In the genomic region with DNA sequence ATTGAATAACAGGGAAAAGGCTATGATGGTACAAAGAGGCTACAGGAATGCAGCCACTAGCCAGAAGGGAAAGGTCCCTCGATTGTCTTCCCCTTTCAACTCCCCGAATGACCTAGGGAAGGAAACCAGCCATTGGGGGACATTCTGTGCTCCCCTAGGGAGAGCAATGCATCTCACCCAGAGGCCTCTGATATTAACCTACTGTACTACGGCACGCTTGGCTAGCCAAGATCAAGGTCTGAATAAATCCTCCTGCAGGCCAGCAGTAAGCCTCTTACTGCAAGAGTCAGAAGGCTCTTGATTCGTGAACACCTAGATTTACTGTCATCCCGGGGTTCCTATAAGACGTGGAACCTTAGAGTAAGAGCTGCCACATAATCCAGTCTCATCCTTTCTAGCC, we compare ENCODE assay signal across 32 mouse cellular contexts. TPM values are rescaled to one million over a fixed set of nuclear protein-coding genes. Genes with fewer than 3 reads are reported as not detected.
DNase-seq lines count a peak whose midpoint lies in the region; ATAC-seq and TF ChIP-seq lines count a peak whose summit lies in the region.
"Had no signal": no experiment of that assay in that cellular context is flagged by ENCODE, and none has a peak within 500 bp of the region (broad histone marks: within the 10 kb centered on the region; RNA-seq: fewer than 3 reads in every experiment).

No protein-coding gene starts in this region.

- H3K27me3 ChIP-seq in kidney, adult 2 months (replicated peaks; ENCODE audit: control insufficient read depth, insufficient read depth, low read length): no peaks in the 10 kb centered on the region
- H3K27me3 ChIP-seq in liver, embryonic 13.5 days: no peaks in the 10 kb centered on the region
- H3K27me3 ChIP-seq: embryonic facial prominence, embryonic 15.5 days; forebrain, embryonic 12.5 days; heart, embryonic 13.5 days; limb, embryonic 12.5 days; liver, embryonic 12.5 days; midbrain, embryonic 12.5 days; neural tube, embryonic 12.5 days; stomach, embryonic 15.5 days had no signal

- DNase-seq in kidney, adult 2 months: peak; percentile 75
- no peak for DNase-seq in kidney, postnatal 4 days
- no peak for DNase-seq in liver, embryonic 13.5 days
- DNase-seq in liver: no peak
- DNase-seq in kidney, postnatal 14 days: peak; percentile 53
- peak; percentile 59 for DNase-seq in retina, postnatal 1 day
- DNase-seq: adrenal gland, adult 8-10 months; cerebellum, adult 8-10 months; cerebellum, postnatal 25 days; forebrain, postnatal 0 days; heart, postnatal 10 days; lung, adult 2 months; lung, postnatal 10 days; right cerebral cortex, postnatal 25 days; thymus, postnatal 25 days had no signal

- no peak overlapping the region for H3K4me3 ChIP-seq in kidney, adult 2 months (ENCODE audit: insufficient read depth, low read depth, low read length)
- no peak overlapping the region for H3K4me3 ChIP-seq in liver, embryonic 13.5 days (replicated peaks)
- H3K4me3 ChIP-seq: embryonic facial prominence, embryonic 10.5 days; embryonic facial prominence, embryonic 15.5 days; forebrain, embryonic 12.5 days; heart, embryonic 13.5 days; layer of hippocampus, adult 2 months; left cerebral cortex, adult 2 months; limb, embryonic 12.5 days; liver, embryonic 12.5 days; midbrain, embryonic 12.5 days; myocyte; neural tube, embryonic 12.5 days; stomach, embryonic 15.5 days had no signal

- WGBS in kidney, adult 2 months: 36% methylated on average over 7 of the region's 7 CpGs
- WGBS in liver, embryonic 13.5 days (ENCODE audit: insufficient replicate concordance): 75% methylated on average over 7 of the region's 7 CpGs

- no peak for TF ChIP-seq POLR2A in kidney, adult 2 months (IDR thresholded peaks at IDR 0.05; ENCODE audit: low read depth, low read length)

- H3K9me3 ChIP-seq in liver, embryonic 13.5 days (replicated peaks): no peaks in the 10 kb centered on the region
- H3K9me3 ChIP-seq: embryonic facial prominence, embryonic 10.5 days; embryonic facial prominence, embryonic 15.5 days; forebrain, embryonic 12.5 days; G1E; heart, embryonic 13.5 days; limb, embryonic 12.5 days; liver, embryonic 12.5 days; midbrain, embryonic 12.5 days; neural tube, embryonic 12.5 days; stomach, embryonic 15.5 days had no signal

- H3K36me3 ChIP-seq in kidney, adult 2 months (ENCODE audit: control insufficient read depth, insufficient read depth, low read length): peaks cover 1% of the 10 kb centered on the region; the same call in 1 of the 2 replicates
- H3K36me3 ChIP-seq in liver, embryonic 13.5 days: peaks cover 97% of the 10 kb centered on the region

- TF ChIP-seq CTCF in kidney, adult 2 months (conservative IDR thresholded peaks at IDR 0.05; ENCODE audit: insufficient read depth, insufficient read length, low read depth, low read length): no peak

- H3K4me1 ChIP-seq in kidney, adult 2 months (ENCODE audit: control insufficient read depth, insufficient read depth, low read length): peaks cover 14% of the 10 kb centered on the region
- peaks cover 28% of the 10 kb centered on the region for H3K4me1 ChIP-seq in liver, embryonic 13.5 days (replicated peaks)
- H3K4me1 ChIP-seq: embryonic facial prominence, embryonic 15.5 days; heart, embryonic 13.5 days; limb, embryonic 12.5 days; neural tube, embryonic 12.5 days; stomach, embryonic 15.5 days had no signal

- H3K4me2 ChIP-seq in liver, embryonic 13.5 days: no peak overlapping the region
- H3K4me2 ChIP-seq: embryonic facial prominence, embryonic 15.5 days; forebrain, embryonic 12.5 days; heart, embryonic 13.5 days; hindbrain, embryonic 14.5 days; limb, embryonic 12.5 days; midbrain, embryonic 12.5 days; neural tube, embryonic 12.5 days; stomach, embryonic 15.5 days had no signal

- no peak overlapping the region; the same call in 1 of the 2 replicates for H3K9ac ChIP-seq in liver, embryonic 13.5 days
- H3K9ac ChIP-seq: embryonic facial prominence, embryonic 15.5 days; forebrain, embryonic 12.5 days; forebrain, postnatal 0 days; heart, embryonic 13.5 days; hindbrain, embryonic 14.5 days; limb, embryonic 12.5 days; liver, embryonic 12.5 days; midbrain, embryonic 12.5 days; neural tube, embryonic 12.5 days; stomach, embryonic 15.5 days had no signal

- peak overlapping the region; percentile 46; the same call in 1 of the 2 replicates for H3K27ac ChIP-seq in kidney, adult 2 months (ENCODE audit: insufficient read depth, low read depth, low read length)
- peak overlapping the region; percentile 59 for H3K27ac ChIP-seq in liver, embryonic 13.5 days
- H3K27ac ChIP-seq: embryonic facial prominence, embryonic 10.5 days; embryonic facial prominence, embryonic 15.5 days; heart, embryonic 13.5 days; hindbrain, embryonic 14.5 days; layer of hippocampus, adult 2 months; left cerebral cortex, adult 2 months; limb, embryonic 12.5 days; liver, embryonic 12.5 days; neural tube, embryonic 12.5 days; stomach, embryonic 15.5 days had no signal

- ATAC-seq in liver, embryonic 13.5 days (ENCODE audit: low read depth): no peak
- no peak for ATAC-seq in granulocyte monocyte progenitor cell, adult 5-6 weeks (replicated peaks; ENCODE audit: poor library complexity, severe bottlenecking)
- ATAC-seq: forebrain, postnatal 0 days; intestine, postnatal 0 days had no signal

RNA-seq across cellular contexts. Expression of a gene that starts 27.1 kb away (rescaled TPM):
- 181 and 191 TPM in 2 replicates for polyA plus RNA-seq in kidney, adult 2 months (2012; rRNA removed)
- polyA plus RNA-seq in liver, embryonic 13.5 days (2015; fragmentation: Nextera tagmentation; extraction: Ambion mirVana): 86.2 and 108 TPM in 2 replicates
- total RNA-seq in granulocyte monocyte progenitor cell, adult 5-6 weeks (2014; fragmentation: Nextera tagmentation): 93.5 and 98.0 TPM in 2 replicates
- 101 and 107 TPM in 2 replicates for total RNA-seq in granulocyte monocyte progenitor cell, adult 5-6 weeks (2017)

RNA-seq across cellular contexts. Expression of a gene that starts 28.1 kb away (rescaled TPM):
- polyA plus RNA-seq in kidney, adult 2 months (2012; rRNA removed): 2.3 and 3.3 TPM in 2 replicates
- 2.4 and 2.6 TPM in 2 replicates for polyA plus RNA-seq in liver, embryonic 13.5 days (2015; fragmentation: Nextera tagmentation; extraction: Ambion mirVana)
- 7.0 and 10.1 TPM in 2 replicates for total RNA-seq in granulocyte monocyte progenitor cell, adult 5-6 weeks (2014; fragmentation: Nextera tagmentation)
- 16.7 and 21.3 TPM in 2 replicates for total RNA-seq in granulocyte monocyte progenitor cell, adult 5-6 weeks (2017)

RNA-seq across cellular contexts. Expression of a gene that starts 44.8 kb away (rescaled TPM):
- polyA plus RNA-seq in kidney, adult 2 months (2012; rRNA removed): 0.84 and 1.4 TPM in 2 replicates
- polyA plus RNA-seq in liver, embryonic 13.5 days (2015; fragmentation: Nextera tagmentation; extraction: Ambion mirVana): 0.08 and 0.16 TPM in 2 replicates
- total RNA-seq in granulocyte monocyte progenitor cell, adult 5-6 weeks (2014; fragmentation: Nextera tagmentation): 3.7 TPM in 1 of 2 replicates, not detected in the other
- total RNA-seq in granulocyte monocyte progenitor cell, adult 5-6 weeks (2017): 0.31 TPM in 1 of 2 replicates, not detected in the other
- total RNA-seq: hematopoietic stem cell, adult 5-6 weeks had no signal

RNA-seq across cellular contexts. Expression of a gene that starts 58.9 kb away (rescaled TPM):
- polyA plus RNA-seq in kidney, adult 2 months (2012; rRNA removed): 0.13 and 0.34 TPM in 2 replicates
- polyA plus RNA-seq in liver, embryonic 13.5 days (2015; fragmentation: Nextera tagmentation; extraction: Ambion mirVana): 0.08 and 0.24 TPM in 2 replicates
- total RNA-seq in granulocyte monocyte progenitor cell, adult 5-6 weeks (2014; fragmentation: Nextera tagmentation): not detected in 2 replicates
- not detected in 2 replicates for total RNA-seq in granulocyte monocyte progenitor cell, adult 5-6 weeks (2017)
- polyA plus RNA-seq: G1E had no signal

RNA-seq across cellular contexts. Expression of a gene that starts 59.0 kb away (rescaled TPM):
- polyA plus RNA-seq in kidney, adult 2 months (2012; rRNA removed): 29.3 and 32.0 TPM in 2 replicates
- 25.1 and 27.6 TPM in 2 replicates for polyA plus RNA-seq in liver, embryonic 13.5 days (2015; fragmentation: Nextera tagmentation; extraction: Ambion mirVana)
- total RNA-seq in granulocyte monocyte progenitor cell, adult 5-6 weeks (2014; fragmentation: Nextera tagmentation): 46.9 and 50.7 TPM in 2 replicates
- 23.3 and 31.3 TPM in 2 replicates for total RNA-seq in granulocyte monocyte progenitor cell, adult 5-6 weeks (2017)

Comparison
In these comparisons a context has a peak if more than half of its experiments do, and no peak if none do; other contexts are left out.
1. DNase-seq: peak in kidney, adult 2 months (single experiment), kidney, postnatal 14 days (single experiment) and retina, postnatal 1 day (single experiment); none in kidney, postnatal 4 days (0 of 2), liver, embryonic 13.5 days (single experiment) and liver (single experiment).